9 mouse cellular contexts compared by ENCODE assay signal in the genomic region with DNA sequence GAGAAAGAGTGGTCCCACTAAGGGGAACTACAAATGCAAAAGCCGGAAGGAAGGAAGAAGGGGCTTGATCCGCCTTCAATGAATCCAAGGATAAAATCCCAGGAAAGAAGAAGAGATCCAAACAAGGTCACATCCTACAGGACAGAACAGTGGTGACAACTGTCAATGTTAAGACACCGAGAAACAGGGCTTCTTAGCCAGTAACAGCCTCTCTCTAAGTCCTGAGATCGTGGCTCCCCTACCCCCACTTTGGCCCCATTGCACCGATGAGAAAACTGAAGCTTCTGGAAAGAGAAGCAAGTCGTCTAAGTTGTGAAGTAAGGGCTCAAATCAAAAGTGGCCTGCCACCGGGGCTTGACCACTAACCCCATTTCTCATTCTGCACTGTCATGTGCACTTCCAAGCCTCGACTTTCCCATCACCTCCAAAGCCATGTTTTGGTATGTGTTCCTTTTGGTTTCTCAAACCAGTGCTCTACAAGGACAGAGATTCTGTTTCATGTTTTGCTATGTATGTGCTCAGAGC. TPM values are rescaled to one million over a fixed set of nuclear protein-coding genes. Genes with fewer than 3 reads are reported as not detected.
DNase-seq lines count a peak whose midpoint lies in the region; ATAC-seq and TF ChIP-seq lines count a peak whose summit lies in the region.
"Had no signal": no experiment of that assay in that cellular context is flagged by ENCODE, and none has a peak within 500 bp of the region (broad histone marks: within the 10 kb centered on the region; RNA-seq: fewer than 3 reads in every experiment).

No protein-coding gene starts in this region.

- peak overlapping the region; percentile 87; the same call in 1 of the 2 replicates for H3K4me2 ChIP-seq in heart, embryonic 16.5 days (ENCODE audit: low read depth, low read length)
- peak overlapping the region; percentile 53; the same call in 1 of the 2 replicates for H3K4me2 ChIP-seq in CH12.LX (ENCODE audit: insufficient read depth, low read depth, poor library complexity, severe bottlenecking)
- peak overlapping the region; percentile 89 for H3K4me2 ChIP-seq in forebrain, embryonic 15.5 days (replicated peaks)
- H3K4me2 ChIP-seq in liver, embryonic 15.5 days: peak overlapping the region; percentile 92

- no peaks in the 10 kb centered on the region for H3K36me3 ChIP-seq in heart, embryonic 16.5 days (ENCODE audit: control insufficient read depth, insufficient read depth)
- peaks cover 0 to 13% of the 10 kb centered on the region in 2 experiments for H3K36me3 ChIP-seq in CH12.LX (replicated peaks in 1 of 2; ENCODE audit: control insufficient read depth in 1 of 2, insufficient read depth in 1 of 2, low read length in 1 of 2)
- no peaks in the 10 kb centered on the region for H3K36me3 ChIP-seq in forebrain, embryonic 15.5 days
- H3K36me3 ChIP-seq in liver, embryonic 15.5 days (replicated peaks): no peaks in the 10 kb centered on the region

- no peak overlapping the region for H3K9ac ChIP-seq in heart, embryonic 16.5 days (ENCODE audit: low read length)
- H3K9ac ChIP-seq in CH12.LX (ENCODE audit: insufficient read depth, low read depth): no peak overlapping the region
- H3K9ac ChIP-seq in forebrain, embryonic 15.5 days (replicated peaks): 0 out of 2 replicates have a peak overlapping the region, but pooled peaks have one; percentile 78
- no peak overlapping the region for H3K9ac ChIP-seq in liver, embryonic 15.5 days

- peaks cover 15% of the 10 kb centered on the region for H3K4me1 ChIP-seq in heart, embryonic 16.5 days (ENCODE audit: control insufficient read depth, insufficient read depth, low read length)
- H3K4me1 ChIP-seq in CH12.LX (ENCODE audit: control insufficient read depth in 1 of 2, insufficient read depth in 2 of 2): peaks cover 14 to 53% of the 10 kb centered on the region in 2 experiments; a peak in 3 of 4 replicates
- H3K4me1 ChIP-seq in forebrain, embryonic 15.5 days: peaks cover 25% of the 10 kb centered on the region
- H3K4me1 ChIP-seq in liver, embryonic 15.5 days (replicated peaks): peaks cover 59% of the 10 kb centered on the region

- dilution Hi-C loops in CH12.LX (cut with MboI; ENCODE audit: extremely low pct_ligation_motif_present, extremely low pct_unique_long_range_greater_than_20kb, low sequenced_read_pairs): no loop called here

- H3K4me3 ChIP-seq in heart, embryonic 16.5 days (ENCODE audit: low read length): no peak overlapping the region
- H3K4me3 ChIP-seq in CH12.LX (replicated peaks in 1 of 3; ENCODE audit: low read depth in 2 of 3, low read length in 2 of 3, poor library complexity in 1 of 3): no peak overlapping the region
- peak overlapping the region; percentile 88 for H3K4me3 ChIP-seq in forebrain, embryonic 15.5 days
- H3K4me3 ChIP-seq in liver, embryonic 15.5 days (replicated peaks): peak overlapping the region; percentile 69; the same call in 1 of the 2 replicates

- TF ChIP-seq CTCF in CH12.LX (conservative IDR thresholded peaks at IDR 0.05 in 1 of 2, IDR thresholded peaks at IDR 0.05 in 1 of 2; ENCODE audit: low read depth in 2 of 2, low read length in 2 of 2): no peak

- H3K9me3 ChIP-seq in heart, embryonic 16.5 days (replicated peaks; ENCODE audit: control insufficient read depth, low read length): no peaks in the 10 kb centered on the region
- H3K9me3 ChIP-seq in CH12.LX (replicated peaks; ENCODE audit: low read length): no peaks in the 10 kb centered on the region
- no peaks in the 10 kb centered on the region for H3K9me3 ChIP-seq in forebrain, embryonic 15.5 days
- H3K9me3 ChIP-seq in liver, embryonic 15.5 days (replicated peaks): no peaks in the 10 kb centered on the region

- TF ChIP-seq POLR2A in CH12.LX (IDR thresholded peaks at IDR 0.05; ENCODE audit: low read depth, low read length): no peak

- in situ Hi-C loops in CH12.LX (cut with MboI; ENCODE audit: low pct_ligation_motif_present, low pct_unique_long_range_greater_than_20kb, low sequenced_read_pairs): no loop called here

- no peak overlapping the region for H3K27ac ChIP-seq in heart, embryonic 16.5 days (ENCODE audit: low read length)
- H3K27ac ChIP-seq in CH12.LX (ENCODE audit: insufficient read depth, low read depth): no peak overlapping the region
- H3K27ac ChIP-seq in forebrain, embryonic 15.5 days (replicated peaks): no peak overlapping the region
- H3K27ac ChIP-seq in liver, embryonic 15.5 days (replicated peaks): no peak overlapping the region

- no peak for ATAC-seq in heart, embryonic 16.5 days (replicated peaks; ENCODE audit: extremely low read depth, insufficient read depth, low FRiP score)
- ATAC-seq in forebrain, embryonic 15.5 days (replicated peaks): no peak
- ATAC-seq in liver, embryonic 15.5 days (ENCODE audit: insufficient read depth): no peak
- ATAC-seq in inflammation-experienced regulatory T-cells, adult 6 months: no peak
- ATAC-seq in cerebellum, adult (ENCODE audit: insufficient number of reproducible peaks, low FRiP score, low TSS enrichment): no peak

- no peak for TF ChIP-seq EP300 in CH12.LX (IDR thresholded peaks at IDR 0.05; ENCODE audit: low read length)

- no peak for TF ChIP-seq RAD21 in CH12.LX (IDR thresholded peaks at IDR 0.05; ENCODE audit: low read depth, low read length)

- intact Hi-C loops in heart, postnatal 36 days (cut with DNase I): loop anchor here (2.0 kb wide), 1 partner anchor 69 kb away; no protein-coding TSS in a partner anchor

- no peak for DNase-seq in heart, postnatal 36 days
- no peak for DNase-seq in CH12.LX (ENCODE audit: extremely low read depth)
- DNase-seq in urinary bladder, adult 2 months (ENCODE audit: low spot score): no peak
- DNase-seq: cerebellum, postnatal 10 days had no signal

- 49% methylated on average over 8 of the region's 8 CpGs for WGBS in heart, embryonic 16.5 days
- 55% methylated on average over 8 of the region's 8 CpGs for WGBS in forebrain, embryonic 15.5 days
- 28% methylated on average over 8 of the region's 8 CpGs for WGBS in liver, embryonic 15.5 days (ENCODE audit: insufficient replicate concordance)

- no peaks in the 10 kb centered on the region for H3K27me3 ChIP-seq in heart, embryonic 16.5 days (ENCODE audit: control insufficient read depth, insufficient read depth, low read length)
- H3K27me3 ChIP-seq in CH12.LX (replicated peaks): no peaks in the 10 kb centered on the region
- H3K27me3 ChIP-seq in forebrain, embryonic 15.5 days: no peaks in the 10 kb centered on the region
- peaks cover 80% of the 10 kb centered on the region for H3K27me3 ChIP-seq in liver, embryonic 15.5 days

- peaks cover 21% of the 10 kb centered on the region for H3K79me2 ChIP-seq in CH12.LX (replicated peaks; ENCODE audit: control insufficient read depth, extremely low read depth, insufficient read depth, poor library complexity, severe bottlenecking)

TF ChIP-seq in CH12.LX, 34 proteins besides CTCF, POLR2A, EP300 and RAD21:
- TF ChIP-seq ZKSCAN1 (IDR thresholded peaks at IDR 0.05; ENCODE audit: borderline replicate concordance, low read depth, low read length) (no peak), CHD2 (IDR thresholded peaks at IDR 0.05; ENCODE audit: low read length) (no peak), SMC3 (IDR thresholded peaks at IDR 0.05; ENCODE audit: low read depth, low read length) (no peak), BHLHE40 (IDR thresholded peaks at IDR 0.05; ENCODE audit: low read depth, low read length) (no peak), KAT2A (IDR thresholded peaks at IDR 0.05; ENCODE audit: insufficient replicate concordance, low read length) (no peak), ZNF384 (IDR thresholded peaks at IDR 0.05; ENCODE audit: low read depth, low read length) (no peak), USF1 (IDR thresholded peaks at IDR 0.05; ENCODE audit: low read depth, low read length) (no peak), MAZ (IDR thresholded peaks at IDR 0.05; ENCODE audit: low read depth, low read length) (no peak), GABPA (IDR thresholded peaks at IDR 0.05; ENCODE audit: insufficient replicate concordance, low read depth, low read length) (no peak), IRF4 (IDR thresholded peaks at IDR 0.05; ENCODE audit: low read depth, low read length) (no peak), ZMIZ1 (IDR thresholded peaks at IDR 0.05; ENCODE audit: low read depth, low read length) (no peak), ETS1 (conservative IDR thresholded peaks at IDR 0.05; ENCODE audit: low read depth, low read length) (no peak), TCF12 (IDR thresholded peaks at IDR 0.05; ENCODE audit: low read depth, low read length) (no peak), HCFC1 (IDR thresholded peaks at IDR 0.05; ENCODE audit: low read depth, low read length) (no peak), TBP (conservative IDR thresholded peaks at IDR 0.05; ENCODE audit: low read depth, low read length) (no peak), ZC3H11A (IDR thresholded peaks at IDR 0.05; ENCODE audit: low read depth, low read length) (no peak), ELF1 (IDR thresholded peaks at IDR 0.05; ENCODE audit: low read depth, low read length) (no peak), MEF2A (IDR thresholded peaks at IDR 0.05; ENCODE audit: borderline replicate concordance, low read depth, low read length) (no peak), POLR2AphosphoS2 (IDR thresholded peaks at IDR 0.05; ENCODE audit: low read depth, low read length) (no peak), MAX (IDR thresholded peaks at IDR 0.05; ENCODE audit: low read length) (no peak)

RNA-seq across cellular contexts. Expression of a gene that starts 1.2 kb away (rescaled TPM):
- polyA plus RNA-seq in heart, embryonic 16.5 days (2015; fragmentation: Nextera tagmentation; extraction: Ambion mirVana): 8.1 and 8.3 TPM in 2 replicates
- total RNA-seq in heart, postnatal 36 days (2021): 10 to 100 TPM in 1 of 2 experiments, 1 to 10 TPM in 1; 10.0 to 13.5 TPM
- 12.5 and 14.4 TPM in 2 replicates for total RNA-seq in CH12.LX (2012; rRNA removed)
- 12.0 and 13.5 TPM in 2 replicates for total RNA-seq in CH12.LX (2014; rRNA removed)
- polyA plus RNA-seq in CH12.LX (2012; ENCODE audit: insufficient read length, low read depth): 17.6 and 22.4 TPM in 2 replicates
- polyA plus RNA-seq in forebrain, embryonic 15.5 days (2015; fragmentation: Nextera tagmentation; extraction: Ambion mirVana): 15.2 and 18.8 TPM in 2 replicates
- 2.4 TPM in 2 replicates for polyA plus RNA-seq in liver, embryonic 15.5 days (2015; fragmentation: Nextera tagmentation; extraction: Ambion mirVana)
- polyA plus RNA-seq in inflammation-experienced regulatory T-cells, adult 6 months (2017; shearing (Covaris generic)): 10 to 100 TPM in 1 of 3 experiments, 1 to 10 TPM in 2; 5.1 to 16.7 (median 5.2) TPM
- 12.6 and 28.4 TPM in 2 replicates for polyA plus RNA-seq in urinary bladder, adult 2 months (2012; rRNA removed)

Comparison
In these comparisons a context has a peak if more than half of its experiments do, and no peak if none do; other contexts are left out.
1. H3K4me3 ChIP-seq: peak in forebrain, embryonic 15.5 days (single experiment) and liver, embryonic 15.5 days (single experiment); none in heart, embryonic 16.5 days (single experiment) and CH12.LX (0 of 3).
2. Peak in every context shown above with its lines, with median percentiles within 50 percentile points of each other: H3K4me2 ChIP-seq.